Mouse (Mus musculus) liver, embryonic 13.5 days (tissue): ENCODE data around the gene Lpp. TPM values are rescaled to one million over a fixed set of nuclear protein-coding genes. Genes with fewer than 3 reads are reported as not detected.

Experiments used
- ATAC-seq: fragments of 200-750 bp; cut with Nextera tagmentation; 2 replicates; pipeline ENCODE4 v1.8.0; 2017; ENCODE audit warnings: low read depth, mild to moderate bottlenecking, moderate number of reproducible peaks, moderate library complexity
- DNase-seq: peaks from one replicate; pipeline ENCODE4 v3.0.0; 2022
- H3K27ac ChIP-seq: fragments of 300-500 bp; sonication (generic); 2 replicates; pipeline ENCODE4 v1.5.1; 2015; ENCODE audit warnings: moderate library complexity, mild to moderate bottlenecking, inconsistent platforms
- H3K27me3 ChIP-seq: fragments of 300-500 bp; sonication (generic); 2 replicates; pipeline ENCODE4 v1.6.1; 2015; ENCODE audit warnings: mild to moderate bottlenecking, inconsistent platforms
- H3K36me3 ChIP-seq: fragments of 300-500 bp; sonication (generic); 2 replicates; pipeline ENCODE4 v1.6.1; 2015; ENCODE audit warnings: mild to moderate bottlenecking, inconsistent platforms
- H3K4me1 ChIP-seq: fragments of 300-500 bp; sonication (generic); replicated peaks from 2 replicates; pipeline ENCODE4 v1.6.1; 2015; ENCODE audit warnings: inconsistent platforms
- H3K4me2 ChIP-seq: fragments of 300-500 bp; sonication (generic); 2 replicates; pipeline ENCODE4 v1.6.1; 2015; ENCODE audit warnings: inconsistent platforms, mild to moderate bottlenecking, moderate library complexity
- H3K4me3 ChIP-seq: fragments of 300-500 bp; sonication (generic); replicated peaks from 2 replicates; pipeline ENCODE4 v1.5.1; 2015; ENCODE audit warnings: mild to moderate bottlenecking, inconsistent platforms
- H3K9ac ChIP-seq: fragments of 300-500 bp; sonication (generic); 2 replicates; pipeline ENCODE4 v1.6.1; 2015; ENCODE audit warnings: mild to moderate bottlenecking, inconsistent platforms
- H3K9me3 ChIP-seq: fragments of 300-500 bp; sonication (generic); replicated peaks from 2 replicates; pipeline ENCODE4 v1.6.1; 2016; ENCODE audit warnings: inconsistent platforms
- WGBS: fragments of 180-500 bp; shearing (Covaris S2); methylation state at CpG from one replicate; pipeline ENCODE4 v1.1.7; 2015; ENCODE audit not compliant: insufficient replicate concordance; 5-methylcytosine and 5-hydroxymethylcytosine counted together
- polyA plus RNA-seq: library from polyadenylated mRNA; unstranded; fragments of >200 nt; fragmentation: Nextera tagmentation; extraction: Ambion mirVana; gene quantifications from 2 replicates; pipeline ENCODE4 v1.2.1, GENCODE M21; 2015

Gene Lpp
- polyA plus RNA-seq, 1 experiment from 2014 or later, result 6.1 TPM

DNA sequence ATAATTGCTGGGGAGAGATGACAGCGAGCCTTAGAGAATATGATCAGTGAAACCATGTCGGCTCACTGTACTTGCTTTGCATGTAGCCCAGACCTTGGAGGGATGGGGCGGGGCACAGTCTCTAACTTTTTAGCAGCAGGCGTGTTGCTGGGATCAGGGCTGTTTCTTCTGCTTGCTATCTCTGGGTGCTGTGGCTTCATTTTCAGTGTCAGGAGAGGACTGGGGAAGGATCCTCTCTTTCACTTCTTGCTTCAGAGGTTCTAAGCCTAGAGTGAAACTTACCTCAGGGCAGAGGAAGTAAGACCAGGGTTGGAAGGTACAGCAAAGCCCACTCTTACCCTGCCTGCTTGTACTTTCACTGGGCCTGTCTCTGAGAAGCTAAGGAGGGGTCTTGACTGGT lies 210.0 kb downstream of the Lpp start:
- Histone ChIP-seq H3K9ac (no peak overlapping the region), H3K4me3 (no peak overlapping the region), H3K4me1 (no peaks in the 10 kb centered on the region), H3K36me3 (peaks cover 4% of the 10 kb centered on the region; the same call in 1 of the 2 replicates), H3K9me3 (no peaks in the 10 kb centered on the region), H3K4me2 (no peak overlapping the region), H3K27ac (no peak overlapping the region), H3K27me3 (no peaks in the 10 kb centered on the region)
- ATAC-seq (no peak), DNase-seq (no peak)
- 52% methylated on average over 4 of the region's 4 CpGs for WGBS

DNA sequence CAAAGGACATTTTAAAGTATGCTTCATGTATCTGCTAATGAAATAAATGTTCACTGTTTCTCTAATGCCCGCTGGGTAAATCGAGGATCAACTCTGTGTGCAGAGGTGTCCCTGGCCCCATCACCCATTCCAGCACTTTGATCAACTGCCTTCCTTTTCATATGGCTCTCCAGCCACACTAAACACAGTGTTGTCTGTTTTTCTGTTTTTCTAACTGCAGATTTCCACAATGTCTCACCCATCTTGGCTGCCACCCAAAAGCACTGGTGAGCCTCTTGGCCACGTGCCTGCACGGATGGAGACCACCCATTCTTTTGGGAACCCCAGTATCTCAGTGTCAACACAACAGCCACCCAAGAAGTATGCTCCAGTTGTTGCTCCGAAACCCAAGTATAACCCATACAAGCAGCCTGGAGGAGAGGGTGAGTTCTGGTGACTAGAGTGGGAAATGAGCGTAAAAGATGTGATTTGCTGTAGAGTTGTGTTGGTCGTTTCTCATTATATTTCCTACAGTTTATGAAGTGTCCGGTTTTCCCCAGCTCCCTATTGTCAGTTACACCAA lies 214.7 kb downstream of the Lpp start:
- no peak for ATAC-seq
- H3K4me3 ChIP-seq, result no peak overlapping the region

DNA sequence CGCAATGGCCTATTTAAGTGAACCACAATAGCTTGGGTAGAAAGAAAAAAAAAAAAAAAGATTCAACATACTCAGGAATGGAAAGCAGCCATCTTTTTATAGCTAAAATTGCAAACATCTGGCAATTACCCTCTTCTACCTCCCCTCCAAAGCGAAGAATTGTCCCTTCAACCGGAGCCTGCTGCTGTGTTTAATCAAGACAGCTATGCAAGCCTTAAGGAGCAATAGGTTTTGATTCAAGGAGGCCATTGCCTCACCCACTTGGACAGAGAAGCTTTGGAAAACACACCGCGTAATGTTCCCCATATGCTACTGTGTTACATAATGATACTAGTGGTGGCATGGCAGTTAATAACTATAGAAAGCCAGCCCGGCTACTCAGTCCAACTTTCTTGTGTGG lies 226.2 kb downstream of the Lpp start:
- no peaks in the 10 kb centered on the region for H3K36me3 ChIP-seq
- H3K4me2 ChIP-seq, result no peak overlapping the region
- no peaks in the 10 kb centered on the region for H3K9me3 ChIP-seq
- DNase-seq (no peak), ATAC-seq (no peak)
- H3K27me3 ChIP-seq, result no peaks in the 10 kb centered on the region
- H3K4me3 ChIP-seq, result no peak overlapping the region
- WGBS, result 76% methylated on average over 6 of the region's 6 CpGs
- no peak overlapping the region for H3K27ac ChIP-seq
- H3K9ac ChIP-seq, result no peak overlapping the region
- peaks cover 5% of the 10 kb centered on the region; the same call in 1 of the 2 replicates for H3K4me1 ChIP-seq

More for the DNA sequence above, 214.7 kb downstream of the Lpp start:
- Histone ChIP-seq H3K9me3 (no peaks in the 10 kb centered on the region), H3K9ac (no peak overlapping the region), H3K4me2 (no peak overlapping the region), H3K4me1 (no peaks in the 10 kb centered on the region), H3K27ac (no peak overlapping the region), H3K27me3 (no peaks in the 10 kb centered on the region), H3K36me3 (peaks cover 4% of the 10 kb centered on the region; the same call in 1 of the 2 replicates)
- no peak for DNase-seq
- WGBS, result 75% methylated on average over 8 of the region's 8 CpGs

GRCm38 (mm10) chr16:24620021-24620420 lies 226.7 kb downstream of the Lpp start:
- H3K27me3 ChIP-seq, result no peaks in the 10 kb centered on the region
- no peaks in the 10 kb centered on the region for H3K9me3 ChIP-seq
- no peak for ATAC-seq
- no peak overlapping the region for H3K27ac ChIP-seq
- whole genome bisulfite sequencing, result 32% methylated on average over 3 of the region's 3 CpGs
- no peak for DNase-seq
- H3K4me1 ChIP-seq, result peaks cover 5% of the 10 kb centered on the region; the same call in 1 of the 2 replicates
- H3K36me3 ChIP-seq, result no peaks in the 10 kb centered on the region
- H3K9ac ChIP-seq, result no peak overlapping the region
- H3K4me3 ChIP-seq, result no peak overlapping the region
- no peak overlapping the region for H3K4me2 ChIP-seq

DNA sequence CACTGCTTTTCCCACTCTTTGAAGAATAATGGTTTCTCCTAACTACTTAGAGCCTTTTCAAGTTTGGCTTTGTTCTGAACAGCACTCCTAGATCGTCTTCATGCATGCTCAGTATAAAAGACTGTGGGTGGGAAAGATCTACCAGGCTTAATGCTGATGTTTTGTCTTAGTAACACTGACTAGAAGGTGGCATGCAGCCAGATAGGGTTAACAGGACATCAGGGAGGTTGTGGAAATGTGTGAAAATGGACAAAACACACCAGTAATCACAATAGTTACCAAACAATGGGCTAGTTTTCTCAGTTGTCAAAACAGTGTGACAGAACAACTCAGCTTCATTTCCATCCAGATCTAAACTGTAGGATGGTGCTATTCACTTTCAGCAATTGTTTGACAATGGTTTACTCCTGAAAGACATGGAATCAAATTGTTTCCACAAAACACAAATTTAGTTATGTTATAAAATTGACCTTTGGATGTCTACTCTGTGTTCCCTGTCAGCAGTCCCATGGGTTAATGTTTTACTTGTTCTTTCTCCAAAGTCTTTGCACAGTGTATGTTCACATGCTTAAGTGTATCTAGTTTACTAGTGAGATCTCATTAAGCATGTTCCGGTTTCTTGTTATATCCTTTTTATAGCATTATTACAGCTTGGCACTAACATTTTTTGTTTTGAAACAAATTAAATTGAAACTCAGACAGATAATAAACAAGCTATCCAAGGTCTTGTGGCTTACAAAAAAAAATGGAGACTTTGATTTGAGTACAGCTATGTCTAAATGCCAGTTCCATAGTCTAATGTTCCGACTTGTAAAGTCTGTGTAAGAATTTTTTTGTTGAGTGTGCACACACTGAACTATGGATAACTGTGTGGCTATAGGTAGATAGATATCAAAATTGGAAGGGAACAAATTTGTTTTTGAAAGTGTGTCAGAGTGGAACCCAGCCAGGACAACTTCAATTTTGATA lies 229.2 kb downstream of the Lpp start:
- ATAC-seq (no peak), DNase-seq (no peak)
- no peaks in the 10 kb centered on the region for H3K27me3 ChIP-seq
- no peaks in the 10 kb centered on the region for H3K36me3 ChIP-seq
- H3K4me2 ChIP-seq, result no peak overlapping the region
- no peak overlapping the region for H3K27ac ChIP-seq
- no peak overlapping the region for H3K9ac ChIP-seq
- H3K9me3 ChIP-seq, result no peaks in the 10 kb centered on the region
- H3K4me1 ChIP-seq, result peaks cover 5% of the 10 kb centered on the region; the same call in 1 of the 2 replicates
- no peak overlapping the region for H3K4me3 ChIP-seq
- 59% methylated on average over 3 of the region's 3 CpGs for WGBS

GRCm38 (mm10) chr16:24624335-24624734 lies 231.0 kb downstream of the Lpp start:
- H3K4me2 ChIP-seq, result no peak overlapping the region
- H3K27ac ChIP-seq, result no peak overlapping the region
- H3K9ac ChIP-seq, result no peak overlapping the region
- ATAC-seq (no peak), DNase-seq (no peak)
- peaks cover 5% of the 10 kb centered on the region; the same call in 1 of the 2 replicates for H3K4me1 ChIP-seq
- H3K9me3 ChIP-seq, result no peaks in the 10 kb centered on the region
- no peaks in the 10 kb centered on the region for H3K27me3 ChIP-seq
- no peaks in the 10 kb centered on the region for H3K36me3 ChIP-seq
- no peak overlapping the region for H3K4me3 ChIP-seq
- WGBS, result 64% methylated on average over 5 of the region's 5 CpGs

- Histone ChIP-seq H3K9ac (no peak overlapping the region), H3K27ac (no peak overlapping the region), H3K9me3 (no peaks in the 10 kb centered on the region), H3K4me2 (no peak overlapping the region), H3K27me3 (no peaks in the 10 kb centered on the region), H3K4me1 (peaks cover 8% of the 10 kb centered on the region), H3K4me3 (no peak overlapping the region), H3K36me3 (no peaks in the 10 kb centered on the region)
- WGBS, result 55% methylated on average over 5 of the region's 5 CpGs
- no peak for DNase-seq
- ATAC-seq, result no peak
Measured at GRCm38 (mm10) chr16:24625576-24625975, 232.3 kb downstream of the Lpp start.

- Histone ChIP-seq H3K4me3 (no peak overlapping the region), H3K27ac (no peak overlapping the region), H3K9me3 (no peaks in the 10 kb centered on the region), H3K36me3 (no peaks in the 10 kb centered on the region), H3K9ac (no peak overlapping the region), H3K27me3 (no peaks in the 10 kb centered on the region), H3K4me2 (no peak overlapping the region), H3K4me1 (peaks cover 4% of the 10 kb centered on the region)
- ATAC-seq (no peak), DNase-seq (no peak)
- 67% methylated on average over 1 of the region's 1 CpGs for WGBS
Measured at GRCm38 (mm10) chr16:24628779-24629178, 235.5 kb downstream of the Lpp start.

DNA sequence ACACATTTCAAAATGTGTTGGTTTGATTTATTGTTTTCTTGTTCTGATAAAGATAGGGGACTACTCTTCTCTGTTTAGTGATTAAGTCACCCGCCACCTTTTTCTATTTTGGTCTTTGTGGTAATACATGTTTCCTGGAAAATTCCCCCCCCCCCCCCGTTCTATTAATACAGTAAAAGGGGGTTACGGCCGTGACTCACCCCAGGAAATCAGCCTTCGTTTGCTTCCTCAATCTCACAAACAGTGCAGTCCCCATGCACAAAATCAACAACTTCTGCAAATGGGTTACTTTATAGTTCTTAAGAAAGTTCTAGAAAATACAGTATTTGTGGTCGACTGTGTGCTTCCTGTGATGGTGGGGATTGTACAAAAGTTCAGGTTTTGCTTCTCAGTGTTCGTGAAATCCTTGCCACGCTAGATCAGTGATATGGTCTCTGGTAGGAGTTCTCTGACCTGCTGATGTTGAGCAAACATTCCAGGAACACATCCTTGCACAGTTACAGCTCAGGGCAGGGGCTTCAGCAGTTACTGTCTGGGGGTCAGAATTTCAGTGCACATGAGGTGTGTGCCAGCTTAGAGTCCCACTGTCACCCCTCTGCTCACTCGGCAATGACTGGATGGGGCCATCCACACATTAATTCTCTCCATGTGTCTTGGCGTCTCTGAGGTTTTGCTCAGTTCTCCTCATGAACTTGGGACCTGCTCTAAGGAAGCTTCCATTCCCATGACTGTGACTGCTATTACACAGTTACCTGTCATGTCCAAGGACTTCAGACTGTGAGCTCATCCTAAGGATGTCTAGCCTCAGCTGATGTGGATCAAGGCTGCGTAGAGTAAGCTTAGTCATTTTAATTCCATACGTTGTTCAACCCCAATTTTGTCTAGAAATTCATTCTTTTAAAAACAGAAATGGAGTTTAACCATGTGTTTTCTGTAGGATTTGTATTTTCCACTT lies 236.2 kb downstream of the Lpp start:
- 27% methylated on average over 12 of the region's 12 CpGs for WGBS
- Histone ChIP-seq H3K4me3 (no peak overlapping the region), H3K4me1 (peaks cover 4% of the 10 kb centered on the region), H3K36me3 (no peaks in the 10 kb centered on the region), H3K4me2 (no peak overlapping the region), H3K27ac (no peak overlapping the region), H3K27me3 (no peaks in the 10 kb centered on the region), H3K9ac (no peak overlapping the region), H3K9me3 (no peaks in the 10 kb centered on the region)
- ATAC-seq (no peak), DNase-seq (no peak)

DNA sequence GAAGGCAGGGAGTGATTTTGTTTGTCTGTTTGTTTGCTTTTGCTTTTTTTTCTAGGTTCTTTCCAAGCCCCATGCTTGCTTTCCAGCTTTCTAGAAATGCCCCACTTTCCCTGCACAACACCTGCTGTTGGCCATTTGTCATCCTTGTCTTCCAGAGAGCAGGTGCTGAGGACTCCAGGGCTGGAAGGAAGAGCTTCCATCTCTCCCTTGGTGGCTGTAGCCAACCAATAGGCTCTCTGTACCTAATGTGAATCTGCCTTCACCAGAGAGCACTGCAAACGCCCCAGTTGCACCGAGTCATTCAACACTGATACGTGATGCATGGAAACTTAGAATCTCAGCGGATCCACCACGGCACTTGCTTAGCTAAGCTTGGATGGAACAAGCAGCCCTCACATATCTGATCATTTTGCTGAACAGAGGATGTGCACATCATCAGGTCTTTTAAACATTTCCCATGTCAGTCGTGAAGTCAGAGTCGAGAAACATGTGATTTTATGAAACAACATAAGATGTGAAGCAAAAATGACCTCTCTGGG lies 242.1 kb downstream of the Lpp start:
- Histone ChIP-seq H3K9ac (no peak overlapping the region), H3K4me2 (no peak overlapping the region), H3K27ac (no peak overlapping the region), H3K4me3 (no peak overlapping the region), H3K4me1 (no peaks in the 10 kb centered on the region), H3K9me3 (no peaks in the 10 kb centered on the region), H3K36me3 (no peaks in the 10 kb centered on the region), H3K27me3 (no peaks in the 10 kb centered on the region)
- no peak for ATAC-seq
- no peak for DNase-seq
- 59% methylated on average over 7 of the region's 7 CpGs for WGBS

- DNase-seq, result no peak
- no peak for ATAC-seq
- 67% methylated on average over 2 of the region's 2 CpGs for WGBS
- no peak overlapping the region for H3K4me2 ChIP-seq
- H3K36me3 ChIP-seq, result no peaks in the 10 kb centered on the region
- H3K4me3 ChIP-seq, result no peak overlapping the region
- H3K27ac ChIP-seq, result no peak overlapping the region
- H3K9me3 ChIP-seq, result no peaks in the 10 kb centered on the region
- no peaks in the 10 kb centered on the region for H3K27me3 ChIP-seq
- no peak overlapping the region for H3K9ac ChIP-seq
- H3K4me1 ChIP-seq, result no peaks in the 10 kb centered on the region
Measured at GRCm38 (mm10) chr16:24636894-24637293, 243.6 kb downstream of the Lpp start.
